Mouse (Mus musculus) urinary bladder, postnatal 36 days (tissue): ENCODE results near the gene Gm11011.
"Not testable (repeated sequence)": the region's sequence is repeated elsewhere in the genome, so short reads cannot be mapped to it uniquely, and the experiment has no call there.

Experiments used
- DNase-seq, 2 experiments: peaks; one replicate each; pipeline ENCODE4 v3.0.0; 2022; ENCODE audit warnings: low spot score in 2 of 2, mixed read lengths in 1 of 2

Gm11011 gene

DNA sequence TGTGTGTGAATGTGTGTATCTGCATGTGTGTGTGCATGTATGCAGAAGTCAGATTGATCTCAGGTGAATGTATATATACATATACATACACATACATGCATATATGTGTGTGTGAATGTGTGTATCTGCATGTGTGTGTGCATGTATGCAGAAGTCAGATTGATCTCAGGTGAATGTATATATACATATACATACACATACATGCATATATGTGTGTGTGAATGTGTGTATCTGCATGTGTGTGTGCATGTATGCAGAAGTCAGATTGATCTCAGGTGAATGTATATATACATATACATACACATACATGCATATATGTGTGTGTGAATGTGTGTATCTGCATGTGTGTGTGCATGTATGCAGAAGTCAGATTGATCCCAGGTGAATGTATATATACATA lies at the start of gene Gm11011:
TSS of gene Gm11011 (minus strand) at position 101 of the 400 bp plus-strand sequence.
- DNase-seq: not testable (repeated sequence)

DNA sequence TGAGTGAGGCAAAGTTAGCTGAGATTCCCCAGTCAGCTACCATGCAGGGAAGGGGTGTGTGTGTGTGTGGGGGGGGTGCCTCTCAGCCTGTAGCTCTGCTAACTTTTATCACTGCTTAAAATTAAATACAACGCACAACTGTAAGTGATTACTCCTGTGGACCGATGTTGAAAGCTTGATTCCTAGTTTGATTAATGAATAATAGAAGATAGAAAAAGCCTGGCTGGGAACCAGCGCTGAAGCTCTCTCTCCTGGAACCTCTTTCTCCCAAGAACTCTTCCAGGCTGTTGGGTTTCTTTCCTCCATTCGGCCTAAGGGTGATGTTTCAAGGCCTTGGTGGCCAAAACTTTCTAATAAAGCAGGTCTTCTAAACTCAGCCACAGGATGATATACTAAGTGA lies 48.9 kb upstream of the Gm11011 start:
- no peak for DNase-seq

DNA sequence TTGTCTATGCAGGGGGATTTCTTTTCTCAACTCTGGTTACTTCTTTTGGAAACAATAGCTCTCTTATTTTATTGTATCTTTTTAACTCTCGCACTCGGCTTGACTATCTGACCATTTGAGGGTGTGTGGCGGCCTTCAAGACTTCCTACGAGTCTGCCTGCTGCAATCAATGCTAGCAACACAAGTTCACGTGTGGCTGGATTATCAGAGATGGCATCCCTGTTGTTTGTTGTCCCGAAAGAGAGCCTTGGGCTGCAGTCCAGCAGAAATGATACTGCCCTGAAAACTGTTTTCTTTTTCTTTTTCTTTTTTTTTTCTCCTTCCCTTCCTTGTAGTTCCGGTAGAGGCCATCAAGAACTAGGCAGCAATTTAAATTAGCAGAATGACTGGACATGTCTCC lies 47.9 kb upstream of the Gm11011 start:
- DNase-seq: no peak

DNA sequence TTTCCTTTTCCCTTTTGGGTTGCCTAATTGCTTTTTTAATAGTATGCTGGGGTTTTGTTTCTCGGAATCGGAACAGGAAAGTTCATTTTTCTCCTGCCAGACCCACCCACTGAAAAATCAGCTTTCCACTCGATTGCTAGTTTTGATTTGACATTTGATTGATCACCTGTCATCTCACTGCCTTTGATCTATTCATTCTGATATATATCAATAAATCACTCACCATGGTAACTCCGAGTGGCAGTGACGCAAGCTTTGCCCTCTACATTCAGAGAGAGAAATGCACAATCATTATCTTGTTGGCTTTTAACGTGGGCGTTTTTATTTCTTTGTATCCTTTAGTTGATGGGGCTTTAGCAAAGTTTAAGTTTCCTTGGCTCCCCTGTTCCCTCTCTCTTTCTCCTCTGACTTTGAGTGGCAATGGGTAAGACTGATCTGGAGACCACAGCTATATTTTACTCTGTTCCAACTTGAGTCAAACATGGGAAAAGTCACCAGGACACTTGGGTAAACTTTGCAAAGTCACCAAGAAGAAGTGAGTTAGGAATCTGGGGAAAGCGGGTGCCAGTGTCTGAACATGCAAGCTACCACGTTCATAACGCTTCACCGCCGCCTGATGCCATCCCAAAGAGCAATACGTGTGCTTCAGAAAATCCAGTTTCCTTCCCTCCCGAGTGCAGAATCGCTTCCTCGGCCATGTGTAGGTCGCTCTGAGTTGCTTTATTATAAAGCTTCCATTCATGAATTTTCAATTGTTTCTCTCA lies 47.3 kb upstream of the Gm11011 start:
- DNase-seq: no peak

DNA sequence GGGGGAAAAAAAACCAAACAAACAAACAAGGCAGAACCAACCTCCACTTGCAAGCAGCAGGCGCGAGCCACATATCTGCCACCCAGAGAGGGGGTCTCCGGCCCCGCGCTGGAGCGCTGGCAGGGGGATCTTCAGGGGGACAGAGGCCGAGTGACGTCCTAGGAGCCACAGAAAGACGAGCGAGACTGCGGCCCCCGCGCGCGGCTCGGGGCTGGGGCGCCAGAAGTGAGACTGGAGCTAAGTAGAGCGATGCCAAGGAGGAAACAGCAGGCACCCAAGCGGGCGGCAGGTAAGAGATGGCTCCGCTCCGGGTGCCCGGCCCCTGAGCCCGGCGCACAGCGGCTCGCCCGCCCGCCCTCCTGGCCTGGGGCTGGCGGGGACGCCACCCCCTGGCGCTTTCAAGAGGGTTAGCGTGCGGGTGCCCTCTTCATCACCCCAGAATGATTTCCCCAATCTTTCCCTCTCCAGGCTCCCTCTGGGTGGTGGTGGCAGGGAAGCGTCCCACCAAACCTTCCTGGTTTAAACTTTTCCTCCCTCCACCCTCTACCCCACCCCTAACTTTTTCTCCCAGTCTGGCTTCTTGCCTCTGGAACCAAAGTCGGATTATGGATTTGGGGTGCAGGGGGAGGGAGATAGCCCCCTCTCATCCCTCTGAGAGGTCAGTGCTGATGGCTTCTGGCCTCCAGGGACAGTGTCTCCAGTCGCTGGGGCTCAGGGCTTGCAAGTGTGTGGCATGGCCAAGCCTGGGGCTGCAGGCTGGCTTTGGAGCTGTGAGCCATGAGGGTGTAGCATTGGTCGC lies 46.1 kb upstream of the Gm11011 start:
- peak; percentile 42 to 45 for DNase-seq

DNA sequence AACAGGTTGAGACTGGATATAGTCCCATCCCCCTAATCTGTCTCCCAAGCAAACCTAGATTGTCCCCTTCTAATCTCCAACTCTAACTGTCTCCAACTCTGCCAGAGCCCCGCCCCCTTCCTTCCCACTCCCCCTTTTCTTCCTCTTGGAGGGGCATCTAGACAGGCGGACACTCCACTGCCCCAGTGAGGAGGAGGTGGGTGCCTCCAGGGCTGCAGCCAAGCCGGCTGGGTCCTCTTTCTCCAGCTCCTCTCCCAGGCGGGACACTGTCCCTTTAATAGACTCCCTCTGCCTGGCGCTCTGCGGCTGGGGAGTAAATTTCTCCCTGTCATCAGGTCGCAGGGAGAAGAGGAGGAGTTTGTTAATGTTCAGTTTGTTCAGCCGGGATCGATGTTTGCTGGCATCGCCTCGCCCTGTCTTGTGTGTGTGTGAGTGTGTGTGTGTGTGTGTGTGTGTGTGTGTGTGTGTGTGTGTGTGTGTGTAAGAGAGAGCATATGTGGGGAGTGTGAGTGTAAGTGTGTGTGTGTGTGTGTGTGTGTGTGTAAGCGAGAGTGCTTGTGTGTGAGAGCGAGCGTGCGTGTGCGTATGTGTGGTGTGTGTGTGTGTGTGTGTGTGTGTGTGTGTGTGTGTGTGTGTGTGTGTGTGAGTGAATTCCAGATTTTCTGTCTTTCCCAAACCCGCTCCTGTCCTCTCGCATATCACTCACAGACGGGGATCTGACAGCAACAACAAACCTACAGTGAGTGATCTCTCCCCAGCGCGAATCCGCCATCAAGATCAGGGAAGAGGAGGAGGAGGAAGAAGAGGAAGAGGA lies 45.0 kb upstream of the Gm11011 start, which contains the start of gene Tshz2:
TSS of gene Tshz2 (plus strand) at position 676 of the 814 bp plus-strand sequence.
- peak; percentile 53 to 69 for DNase-seq

DNA sequence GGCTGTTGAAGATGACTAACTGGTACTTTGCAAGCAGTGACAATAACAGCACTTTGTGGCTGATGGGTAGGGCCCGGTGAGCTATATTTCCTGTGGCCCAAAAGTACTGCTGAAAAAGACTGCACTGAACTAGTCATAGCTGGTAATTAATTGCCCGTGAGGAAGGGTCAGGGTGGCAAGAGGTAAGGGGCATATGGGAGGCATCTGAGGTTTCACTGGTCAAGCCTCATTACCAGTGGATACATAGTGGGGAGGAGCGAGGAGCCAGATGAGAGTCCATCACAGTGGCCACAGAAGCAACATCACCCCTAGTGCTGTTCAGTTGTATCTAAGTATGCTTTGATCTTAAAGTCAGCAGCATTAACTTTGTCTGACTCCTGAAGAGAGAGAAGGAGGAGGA lies 42.5 kb upstream of the Gm11011 start:
- no peak for DNase-seq

DNA sequence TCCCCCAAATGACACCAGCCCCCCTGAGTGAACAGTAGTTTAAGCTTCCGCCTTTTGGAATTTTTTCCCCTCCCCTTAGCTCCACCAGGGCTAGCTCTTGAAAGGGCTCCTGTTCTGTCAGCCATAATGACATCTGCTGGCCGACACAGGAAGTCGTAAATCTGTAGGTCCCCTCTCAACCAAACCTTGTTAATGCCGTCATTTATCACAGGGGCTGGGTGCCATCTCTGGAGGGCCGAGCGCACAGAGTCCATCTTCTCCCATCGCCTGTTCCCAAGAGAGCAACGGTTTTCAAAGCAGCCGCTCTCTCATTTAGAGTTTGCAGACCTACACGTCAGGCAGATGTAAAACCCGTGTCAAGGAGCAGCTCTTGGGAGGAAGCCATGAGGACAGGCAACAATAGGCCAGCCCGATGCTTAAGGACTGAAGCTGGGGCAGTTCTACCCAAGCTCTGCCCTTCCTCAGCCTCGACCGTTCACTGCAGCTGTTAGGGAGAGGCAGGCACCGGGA lies 33.7 kb upstream of the Gm11011 start:
- no peak for DNase-seq

DNA sequence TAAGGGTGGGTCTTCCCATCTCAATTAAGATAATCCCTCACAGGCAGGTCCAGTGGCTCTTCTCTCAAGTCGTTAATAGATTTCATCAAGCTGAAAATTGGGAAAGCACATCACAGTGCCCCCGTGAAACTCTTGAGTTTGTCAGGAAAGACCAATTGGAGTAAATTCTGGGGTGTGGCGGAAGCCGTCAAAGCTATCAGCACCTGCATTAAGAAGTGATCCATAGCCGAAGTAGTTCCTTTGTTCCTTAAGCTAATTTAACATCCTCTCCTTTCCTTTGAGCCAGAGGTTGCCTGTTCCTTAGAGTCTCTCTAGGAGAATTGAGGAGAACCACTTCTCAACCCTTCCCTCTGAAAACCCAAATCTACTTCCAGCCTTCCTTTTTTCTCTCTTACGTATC lies 28.5 kb upstream of the Gm11011 start:
- no peak for DNase-seq

DNA sequence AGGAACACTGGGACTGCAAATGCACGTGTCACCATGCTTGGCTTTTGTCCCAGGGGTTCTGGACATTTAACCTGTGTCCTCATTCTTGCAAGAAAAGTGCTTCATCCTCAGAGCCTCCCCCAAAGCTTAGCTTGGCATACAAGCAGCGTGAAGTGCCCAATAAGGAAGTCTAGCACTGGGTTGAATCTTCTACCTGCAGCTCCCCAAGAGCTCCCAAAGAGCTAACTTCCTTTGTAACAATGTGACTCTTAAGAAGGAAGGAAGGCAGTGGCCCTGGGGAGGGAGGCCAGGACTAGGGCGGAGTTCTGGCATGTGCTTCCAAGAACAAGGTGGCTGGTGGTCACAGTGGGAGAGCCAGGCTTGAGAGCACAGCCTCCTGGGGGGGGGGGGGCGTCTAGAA lies 27.1 kb upstream of the Gm11011 start:
- DNase-seq: no peak

DNA sequence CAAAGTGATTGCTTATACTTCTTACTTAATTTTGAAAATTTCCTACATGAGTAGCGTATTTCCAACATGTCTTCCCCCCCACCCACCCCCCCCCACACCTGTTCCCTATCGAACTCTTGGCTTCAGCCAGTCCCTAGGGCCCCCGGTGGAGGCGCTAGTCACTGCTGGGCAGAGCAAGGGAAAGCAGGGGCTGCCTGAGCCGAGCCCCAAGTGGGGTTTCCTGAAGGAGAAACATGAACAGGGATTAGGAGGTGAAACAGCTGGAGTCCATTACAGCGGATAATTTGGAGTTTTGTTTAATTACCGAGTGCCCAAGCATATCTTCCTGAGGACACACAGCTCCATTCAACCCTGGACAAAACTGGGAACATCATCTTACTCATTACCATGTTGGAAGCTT lies 24.0 kb upstream of the Gm11011 start:
- no peak for DNase-seq

DNA sequence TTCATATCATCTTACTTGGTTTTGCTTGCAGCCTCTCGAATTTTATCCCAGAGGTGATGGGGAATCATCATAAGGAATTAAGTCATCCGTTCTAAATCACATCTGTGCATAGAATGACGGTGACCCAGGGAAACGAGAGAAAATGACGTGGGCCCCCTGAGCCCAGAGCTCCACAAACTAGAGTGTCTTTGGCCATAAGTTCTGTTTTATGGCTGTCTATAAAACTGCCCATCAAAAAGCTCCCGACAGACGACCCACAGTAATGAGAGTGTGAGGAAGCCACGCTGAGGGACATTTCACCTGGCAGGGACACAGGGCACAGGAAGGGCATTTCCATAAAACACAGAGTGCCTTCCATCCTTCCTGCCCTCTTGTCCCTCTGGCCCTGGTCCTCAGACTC lies 23.3 kb upstream of the Gm11011 start:
- DNase-seq: no peak

DNA sequence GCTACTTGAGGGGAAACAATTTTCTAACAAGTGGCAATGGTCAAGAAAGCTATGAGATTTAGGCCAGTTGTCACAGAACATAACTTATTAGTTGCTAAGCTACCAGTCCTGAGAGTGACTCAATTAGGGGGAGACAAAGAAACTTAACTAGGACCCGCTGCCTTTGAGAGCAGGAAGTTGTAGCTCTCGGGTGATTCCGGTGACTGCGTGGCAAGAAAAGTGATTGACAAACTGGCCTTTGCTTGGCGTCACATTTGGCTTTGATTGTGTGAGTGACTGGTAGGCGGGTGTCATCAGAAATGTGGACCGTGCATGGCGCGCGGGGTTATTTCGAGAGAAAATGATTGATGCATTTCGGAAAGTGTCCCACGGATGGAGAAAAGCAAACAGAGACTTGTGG lies 22.4 kb upstream of the Gm11011 start:
- no peak for DNase-seq

DNA sequence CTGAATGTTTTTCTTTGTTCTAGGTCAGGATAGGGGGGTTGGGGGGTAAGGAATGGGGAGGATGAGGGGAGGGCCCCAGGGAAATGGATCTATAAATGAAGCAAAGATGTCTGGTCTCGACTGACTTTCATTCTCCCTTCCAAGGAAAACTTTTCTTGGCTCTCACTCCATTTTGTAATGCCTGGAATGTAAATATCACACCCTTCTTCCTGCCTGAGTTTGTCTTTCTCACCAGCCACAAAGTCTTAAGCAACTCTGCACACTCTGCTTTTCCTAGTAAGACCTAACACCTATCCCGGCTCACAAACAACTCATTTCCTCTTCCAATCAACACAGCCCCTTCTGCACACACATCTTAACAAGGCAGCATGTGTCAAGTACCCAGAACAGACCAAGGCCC lies 20.2 kb upstream of the Gm11011 start:
- DNase-seq: no peak

DNA sequence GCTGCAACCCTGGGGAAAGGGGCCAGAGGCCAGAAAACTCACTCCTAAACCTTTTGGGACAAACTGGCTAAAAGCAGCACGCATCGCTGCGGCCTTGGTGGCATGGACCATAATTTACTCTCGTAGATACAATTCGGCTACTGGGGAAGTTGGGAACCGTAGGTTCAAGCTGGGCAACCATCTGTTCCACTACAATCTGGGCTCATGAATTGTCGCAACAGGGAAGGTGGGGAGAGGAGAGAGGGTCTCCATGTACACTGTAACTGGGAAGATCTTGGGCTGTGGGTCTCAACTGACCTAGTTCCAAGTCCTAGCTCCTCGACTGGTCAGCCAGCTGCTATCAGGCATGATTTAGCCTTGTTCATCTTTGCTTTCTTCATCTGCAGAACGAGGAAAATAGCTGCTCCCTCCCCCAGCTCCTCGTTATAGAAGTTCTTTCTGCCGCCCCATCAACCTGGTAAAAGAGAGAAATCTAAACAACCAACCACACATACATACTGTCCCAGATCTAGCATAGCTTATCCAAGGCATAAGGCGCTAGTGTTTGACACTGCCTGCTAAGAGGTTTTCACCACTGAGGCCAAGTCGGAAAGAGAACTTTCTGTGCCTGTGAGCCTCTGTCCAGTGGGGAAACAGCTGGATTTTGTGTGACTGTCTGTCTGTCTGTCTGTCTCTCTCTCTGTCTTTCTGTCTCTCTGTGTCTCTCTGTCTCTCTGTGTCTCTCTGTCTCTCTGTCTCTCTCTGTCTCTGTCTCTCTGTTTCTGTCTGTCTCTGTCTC lies 19.5 kb upstream of the Gm11011 start:
- no peak for DNase-seq

DNA sequence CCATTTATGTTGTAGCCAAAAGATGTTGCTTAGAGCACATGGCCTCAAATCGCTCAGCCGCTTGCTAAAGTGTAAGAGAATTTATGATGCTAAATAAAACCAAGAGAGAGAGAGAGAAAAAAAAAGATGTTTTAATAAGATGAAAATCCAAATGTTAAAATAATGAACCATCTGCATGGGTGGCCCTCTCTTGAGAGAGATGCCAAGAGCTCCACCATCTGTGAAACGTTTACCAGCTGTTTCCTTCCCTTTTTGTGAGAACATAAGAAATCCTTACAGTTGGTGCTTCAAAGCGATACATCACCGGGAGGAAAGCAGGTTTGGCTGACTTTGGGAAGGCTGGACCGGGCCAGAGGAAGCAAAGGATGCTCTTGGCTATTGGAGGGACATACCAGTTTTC lies 12.6 kb upstream of the Gm11011 start:
- DNase-seq: no peak

DNA sequence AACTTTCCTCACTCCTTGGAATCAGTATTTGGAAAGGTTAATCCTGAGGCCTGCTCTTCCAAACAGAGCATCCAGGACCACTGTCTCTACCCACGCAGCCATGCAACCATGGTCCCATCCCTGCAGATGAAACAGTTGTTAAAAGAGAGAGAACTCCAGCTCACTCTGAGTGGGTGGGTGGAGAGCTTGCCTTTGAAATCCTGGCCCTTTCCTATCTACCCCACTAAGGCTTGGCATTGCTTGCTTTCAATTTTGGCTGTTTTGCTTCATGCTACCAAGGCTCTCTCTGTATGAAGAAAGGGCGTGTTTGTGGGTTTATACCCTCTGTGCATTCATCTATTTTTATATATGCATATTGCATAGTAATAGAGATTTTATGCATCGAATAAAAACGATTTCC lies 12.0 kb upstream of the Gm11011 start:
- no peak for DNase-seq

DNA sequence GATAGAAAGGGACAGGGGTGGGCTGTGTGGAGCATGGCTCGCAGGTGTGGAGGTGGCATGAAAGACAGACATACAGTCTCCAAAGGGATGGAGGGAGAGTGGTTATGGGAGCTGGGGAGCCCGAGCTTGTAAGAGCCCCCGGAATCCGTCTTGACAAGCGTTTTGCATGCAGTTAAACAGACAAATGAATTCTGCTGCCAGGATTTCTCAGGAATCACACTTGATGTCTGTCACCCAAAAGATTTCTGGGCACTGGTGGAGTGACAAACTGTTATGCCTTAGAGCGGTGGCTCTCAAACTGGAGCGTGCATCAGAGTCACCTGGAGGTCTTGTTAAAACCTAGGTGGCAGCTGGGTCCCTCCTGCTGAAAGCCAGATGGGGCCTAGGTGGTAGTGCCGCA lies 10.4 kb upstream of the Gm11011 start:
- DNase-seq: no peak

DNA sequence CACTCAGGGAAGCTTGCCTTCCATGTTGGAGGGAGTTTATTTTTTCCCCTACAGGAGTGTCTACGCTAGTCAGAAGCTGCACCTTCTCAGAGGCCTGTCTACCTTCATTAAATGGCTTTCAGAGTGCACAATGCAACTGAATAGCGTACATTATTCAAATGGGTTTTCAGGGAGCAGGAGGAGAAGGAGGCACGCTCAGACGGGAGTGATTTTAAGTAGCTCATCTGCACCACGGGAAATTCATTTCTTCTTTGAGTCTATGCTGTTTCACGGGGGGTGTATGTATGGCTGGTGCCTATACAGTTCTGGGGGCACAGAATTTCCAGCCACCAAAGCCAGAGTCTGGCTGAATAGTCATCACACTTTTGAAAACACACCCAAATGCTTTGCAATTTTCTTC lies 9.8 kb upstream of the Gm11011 start:
- DNase-seq: no peak

DNA sequence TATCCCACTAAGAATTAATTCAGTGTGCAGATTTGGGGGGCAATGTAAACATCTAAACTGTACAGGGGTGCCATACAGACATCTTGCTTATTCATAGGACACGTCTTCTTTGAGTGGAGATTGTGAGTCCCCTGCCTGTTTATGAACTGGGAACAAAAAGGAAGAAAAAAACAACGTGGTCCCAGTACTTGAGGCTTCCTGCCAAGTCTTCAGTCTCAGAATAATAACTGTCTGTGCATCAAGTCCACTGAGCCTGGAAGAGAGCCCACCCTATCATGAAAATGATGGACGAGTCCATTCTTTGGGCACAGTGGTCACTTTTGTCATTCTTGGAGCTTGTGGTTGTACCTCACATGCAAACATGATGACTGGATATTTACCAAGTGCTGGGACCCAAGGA lies 6.2 kb upstream of the Gm11011 start:
- no peak for DNase-seq

DNA sequence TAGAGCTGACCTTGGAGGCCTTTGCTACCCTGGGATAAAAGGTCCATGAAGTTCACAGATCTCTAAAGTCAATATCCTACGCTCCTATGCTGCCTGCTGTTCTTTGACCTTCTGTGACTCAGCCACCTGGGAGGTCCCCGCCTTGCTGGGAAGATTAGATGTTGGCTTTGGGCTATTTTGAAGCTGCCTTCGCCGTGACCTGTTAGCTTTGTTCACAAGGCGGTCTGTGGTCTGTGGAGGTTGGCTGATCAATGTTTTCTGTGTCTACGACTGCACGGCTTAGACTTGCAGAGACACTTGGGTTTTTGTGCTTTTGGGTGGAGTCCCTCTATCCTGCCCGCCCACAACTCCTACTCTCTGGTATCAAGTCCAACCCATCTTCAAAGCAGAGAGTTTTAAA lies 2.9 kb upstream of the Gm11011 start:
- DNase-seq: no peak
